Mouse (Mus musculus): ENCODE measurements around the gene Slc25a34. TPM values are rescaled to one million over a fixed set of nuclear protein-coding genes. Genes with fewer than 3 reads are reported as not detected.

Gene Slc25a34
- 0.07 TPM in 1 of 2 replicates, not detected in the other for polyA plus RNA-seq (2014; fragmentation: Nextera tagmentation; extraction: Ambion mirVana)

GRCm38 (mm10) chr4:141623666-141624065 is at the start of gene Slc25a34:
Gene Slc25a34 (minus strand): TSS chr4:141623821.
- WGBS: 67% methylated on average over 1 of the region's 1 CpGs
- no peak for ATAC-seq
- H3K27ac ChIP-seq (ENCODE audit: low read depth, low read length): no peak within 1 kb of the TSS
- peaks cover 31% of the 10 kb centered on the region for H3K36me3 ChIP-seq (ENCODE audit: control insufficient read depth, insufficient read depth, low read length)
- DNase-seq (ENCODE audit: low spot score): no peak
- H3K4me2 ChIP-seq (ENCODE audit: low read length): no peak within 1 kb of the TSS
- H3K9me3 ChIP-seq (replicated peaks; ENCODE audit: control insufficient read depth, low read length): no peaks in the 10 kb centered on the region
- H3K27me3 ChIP-seq (replicated peaks; ENCODE audit: control insufficient read depth, insufficient read depth, low read length): no peaks in the 10 kb centered on the region
- no peaks in the 10 kb centered on the region for H3K4me1 ChIP-seq (ENCODE audit: control insufficient read depth, insufficient read depth, low read length)
- H3K4me3 ChIP-seq (ENCODE audit: low read depth, low read length): no peak within 1 kb of the TSS
- no peak within 1 kb of the TSS for H3K9ac ChIP-seq (ENCODE audit: low read length)

- no peak for ATAC-seq
- no peak for DNase-seq (ENCODE audit: low spot score)
- 79% methylated on average over 13 of the region's 13 CpGs for WGBS
Observed at GRCm38 (mm10) chr4:141672325-141672724, 48.7 kb upstream of the Slc25a34 start.

GRCm38 (mm10) chr4:141671389-141671788 is 47.8 kb upstream of the Slc25a34 start:
- H3K27ac ChIP-seq (ENCODE audit: low read depth, low read length): no peak overlapping the region
- no peaks in the 10 kb centered on the region for H3K9me3 ChIP-seq (replicated peaks; ENCODE audit: control insufficient read depth, low read length)
- H3K27me3 ChIP-seq (replicated peaks; ENCODE audit: control insufficient read depth, insufficient read depth, low read length): no peaks in the 10 kb centered on the region
- no peaks in the 10 kb centered on the region for H3K36me3 ChIP-seq (ENCODE audit: control insufficient read depth, insufficient read depth, low read length)
- no peak overlapping the region for H3K9ac ChIP-seq (ENCODE audit: low read length)
- 82% methylated on average over 4 of the region's 4 CpGs for WGBS
- ATAC-seq (no peak), DNase-seq (ENCODE audit: low spot score) (no peak)
- H3K4me3 ChIP-seq (ENCODE audit: low read depth, low read length): no peak overlapping the region
- H3K4me1 ChIP-seq (ENCODE audit: control insufficient read depth, insufficient read depth, low read length): no peaks in the 10 kb centered on the region
- no peak overlapping the region for H3K4me2 ChIP-seq (ENCODE audit: low read length)

More at GRCm38 (mm10) chr4:141672325-141672724, 48.7 kb upstream of the Slc25a34 start:
- H3K9me3 ChIP-seq (replicated peaks; ENCODE audit: control insufficient read depth, low read length): no peaks in the 10 kb centered on the region
- H3K4me3 ChIP-seq (ENCODE audit: low read depth, low read length): no peak overlapping the region
- no peaks in the 10 kb centered on the region for H3K4me1 ChIP-seq (ENCODE audit: control insufficient read depth, insufficient read depth, low read length)
- H3K9ac ChIP-seq (ENCODE audit: low read length): no peak overlapping the region
- no peaks in the 10 kb centered on the region for H3K36me3 ChIP-seq (ENCODE audit: control insufficient read depth, insufficient read depth, low read length)
- H3K4me2 ChIP-seq (ENCODE audit: low read length): no peak overlapping the region
- H3K27ac ChIP-seq (ENCODE audit: low read depth, low read length): no peak overlapping the region
- H3K27me3 ChIP-seq (replicated peaks; ENCODE audit: control insufficient read depth, insufficient read depth, low read length): no peaks in the 10 kb centered on the region

GRCm38 (mm10) chr4:141669898-141670712 is 46.5 kb upstream of the Slc25a34 start:
- no peak for DNase-seq (ENCODE audit: low spot score)
- Histone ChIP-seq H3K27me3 (replicated peaks; ENCODE audit: control insufficient read depth, insufficient read depth, low read length) (no peaks in the 10 kb centered on the region), H3K27ac (ENCODE audit: low read depth, low read length) (no peak overlapping the region), H3K4me2 (ENCODE audit: low read length) (no peak overlapping the region), H3K36me3 (ENCODE audit: control insufficient read depth, insufficient read depth, low read length) (no peaks in the 10 kb centered on the region), H3K4me3 (ENCODE audit: low read depth, low read length) (no peak overlapping the region), H3K4me1 (ENCODE audit: control insufficient read depth, insufficient read depth, low read length) (no peaks in the 10 kb centered on the region), H3K9ac (ENCODE audit: low read length) (no peak overlapping the region), H3K9me3 (replicated peaks; ENCODE audit: control insufficient read depth, low read length) (no peaks in the 10 kb centered on the region)
- WGBS: 91% methylated on average over 18 of the region's 18 CpGs
- no peak for ATAC-seq

- DNase-seq (ENCODE audit: low spot score) (no peak), ATAC-seq (no peak; the same call in 1 of the 2 replicates)
- WGBS: 72% methylated on average over 8 of the region's 8 CpGs
- H3K9ac ChIP-seq (ENCODE audit: low read length): peak within 1 kb of the TSS; percentile 91
- peaks cover 8% of the 10 kb centered on the region; the same call in 1 of the 2 replicates for H3K4me1 ChIP-seq (ENCODE audit: control insufficient read depth, insufficient read depth, low read length)
- H3K27me3 ChIP-seq (replicated peaks; ENCODE audit: control insufficient read depth, insufficient read depth, low read length): no peaks in the 10 kb centered on the region
- H3K27ac ChIP-seq (ENCODE audit: low read depth, low read length): peak within 1 kb of the TSS; percentile 66
- H3K4me3 ChIP-seq (ENCODE audit: low read depth, low read length): peak within 1 kb of the TSS; percentile 80
- peaks cover 15% of the 10 kb centered on the region for H3K36me3 ChIP-seq (ENCODE audit: control insufficient read depth, insufficient read depth, low read length)
- H3K4me2 ChIP-seq (ENCODE audit: low read length): peak within 1 kb of the TSS; percentile 70
- no peaks in the 10 kb centered on the region for H3K9me3 ChIP-seq (replicated peaks; ENCODE audit: control insufficient read depth, low read length)
Observed at GRCm38 (mm10) chr4:141664799-141665198, 41.2 kb upstream of the Slc25a34 start, which contains the start of gene Plekhm2. Gene Plekhm2 (minus strand): TSS chr4:141664899.

GRCm38 (mm10) chr4:141664011-141664745 is 40.6 kb upstream of the Slc25a34 start:
- DNase-seq (ENCODE audit: low spot score) (peak; percentile 74), ATAC-seq (peak; percentile 90)
- Histone ChIP-seq H3K27ac (ENCODE audit: low read depth, low read length) (peak overlapping the region; percentile 66), H3K27me3 (replicated peaks; ENCODE audit: control insufficient read depth, insufficient read depth, low read length) (no peaks in the 10 kb centered on the region), H3K9me3 (replicated peaks; ENCODE audit: control insufficient read depth, low read length) (no peaks in the 10 kb centered on the region), H3K9ac (ENCODE audit: low read length) (peak overlapping the region; percentile 91), H3K4me3 (ENCODE audit: low read depth, low read length) (peak overlapping the region; percentile 80), H3K4me1 (ENCODE audit: control insufficient read depth, insufficient read depth, low read length) (peaks cover 8% of the 10 kb centered on the region; the same call in 1 of the 2 replicates), H3K4me2 (ENCODE audit: low read length) (peak overlapping the region; percentile 70), H3K36me3 (ENCODE audit: control insufficient read depth, insufficient read depth, low read length) (peaks cover 19% of the 10 kb centered on the region)
- under 1% methylated on average over 49 of the region's 60 CpGs for WGBS

- DNase-seq (ENCODE audit: low spot score) (peak; percentile 31), ATAC-seq (peak; percentile 38)
- 3% methylated on average over 46 of the region's 47 CpGs for WGBS
- peaks cover 8% of the 10 kb centered on the region; the same call in 1 of the 2 replicates for H3K4me1 ChIP-seq (ENCODE audit: control insufficient read depth, insufficient read depth, low read length)
- H3K4me3 ChIP-seq (ENCODE audit: low read depth, low read length): peak overlapping the region; percentile 80
- peak overlapping the region; percentile 91 for H3K9ac ChIP-seq (ENCODE audit: low read length)
- no peaks in the 10 kb centered on the region for H3K27me3 ChIP-seq (replicated peaks; ENCODE audit: control insufficient read depth, insufficient read depth, low read length)
- no peaks in the 10 kb centered on the region for H3K9me3 ChIP-seq (replicated peaks; ENCODE audit: control insufficient read depth, low read length)
- peaks cover 22% of the 10 kb centered on the region for H3K36me3 ChIP-seq (ENCODE audit: control insufficient read depth, insufficient read depth, low read length)
- H3K27ac ChIP-seq (ENCODE audit: low read depth, low read length): peak overlapping the region; percentile 66
- peak overlapping the region; percentile 70 for H3K4me2 ChIP-seq (ENCODE audit: low read length)
Observed at GRCm38 (mm10) chr4:141663122-141663931, 39.7 kb upstream of the Slc25a34 start.

- Histone ChIP-seq H3K27ac (ENCODE audit: low read depth, low read length) (no peak overlapping the region), H3K27me3 (replicated peaks; ENCODE audit: control insufficient read depth, insufficient read depth, low read length) (no peaks in the 10 kb centered on the region), H3K36me3 (ENCODE audit: control insufficient read depth, insufficient read depth, low read length) (peaks cover 29% of the 10 kb centered on the region), H3K9me3 (replicated peaks; ENCODE audit: control insufficient read depth, low read length) (no peaks in the 10 kb centered on the region), H3K4me1 (ENCODE audit: control insufficient read depth, insufficient read depth, low read length) (peaks cover 8% of the 10 kb centered on the region; the same call in 1 of the 2 replicates), H3K4me2 (ENCODE audit: low read length) (no peak overlapping the region), H3K4me3 (ENCODE audit: low read depth, low read length) (no peak overlapping the region), H3K9ac (ENCODE audit: low read length) (no peak overlapping the region)
- WGBS: 85% methylated on average over 11 of the region's 11 CpGs
- ATAC-seq (no peak), DNase-seq (ENCODE audit: low spot score) (no peak)
Observed at GRCm38 (mm10) chr4:141660884-141661283, 37.3 kb upstream of the Slc25a34 start.
